Mouse (Mus musculus): ENCODE data around the gene Dner. TPM values are rescaled to one million over a fixed set of nuclear protein-coding genes. Genes with fewer than 3 reads are reported as not detected.

Dner gene
- polyA plus RNA-seq, 1 experiment from 2014 or later, result 0.32 TPM

DNA sequence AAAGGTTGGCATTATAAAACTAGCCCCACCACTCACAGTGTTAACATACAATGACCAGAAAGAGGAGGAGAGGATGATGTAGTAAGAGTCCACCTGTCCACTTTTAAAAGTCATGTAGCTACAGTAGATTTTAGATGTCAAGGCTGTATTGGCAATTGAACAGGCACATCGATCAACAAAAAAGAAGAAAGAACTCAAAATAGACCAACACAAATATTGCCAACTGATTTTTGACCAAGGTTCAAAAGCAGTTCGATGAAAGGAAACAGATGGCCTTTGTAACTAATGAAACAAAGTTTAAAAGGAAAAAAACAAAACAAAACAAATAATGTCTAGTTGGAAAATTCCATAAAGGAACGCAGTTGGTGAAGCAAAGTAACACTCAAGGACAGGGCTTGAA lies 296.4 kb downstream of the Dner start:
- Histone ChIP-seq H3K27ac (ENCODE audit: low read depth, low read length) (no peak overlapping the region), H3K4me2 (no peak overlapping the region), H3K9me3 (ENCODE audit: control insufficient read depth, low read length) (no peaks in the 10 kb centered on the region), H3K36me3 (ENCODE audit: control insufficient read depth, insufficient read depth, low read length) (no peaks in the 10 kb centered on the region), H3K4me1 (replicated peaks; ENCODE audit: control insufficient read depth, insufficient read depth, low read length) (no peaks in the 10 kb centered on the region), H3K4me3 (ENCODE audit: low read depth, low read length) (no peak overlapping the region), H3K27me3 (replicated peaks; ENCODE audit: control insufficient read depth, insufficient read depth, low read length) (no peaks in the 10 kb centered on the region), H3K9ac (ENCODE audit: low read depth, low read length) (no peak overlapping the region)
- ATAC-seq (replicated peaks; ENCODE audit: low FRiP score) (no peak), DNase-seq (ENCODE audit: low spot score) (no peak)
- 86% methylated on average over 3 of the region's 3 CpGs for WGBS

DNA sequence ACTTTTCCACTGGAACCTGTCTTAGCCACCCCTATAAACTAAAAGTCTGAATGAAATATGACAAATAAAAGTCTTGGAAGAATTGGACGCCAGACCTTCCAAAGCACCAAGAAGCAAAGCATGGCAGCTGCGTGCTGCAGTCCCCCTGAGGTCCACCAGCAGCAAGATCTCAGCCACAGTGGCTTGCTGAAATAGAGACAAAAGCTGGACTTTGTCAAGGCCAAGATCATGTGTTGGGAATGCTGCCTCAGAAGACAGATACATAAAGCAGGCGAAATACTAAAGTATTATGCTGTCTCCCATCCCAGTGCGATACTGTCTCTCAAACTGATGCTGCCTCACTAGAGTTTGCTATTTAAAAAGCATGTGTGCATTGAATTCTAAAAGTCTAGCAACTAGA lies 296.9 kb downstream of the Dner start:
- Histone ChIP-seq H3K27me3 (replicated peaks; ENCODE audit: control insufficient read depth, insufficient read depth, low read length) (no peaks in the 10 kb centered on the region), H3K4me1 (replicated peaks; ENCODE audit: control insufficient read depth, insufficient read depth, low read length) (no peaks in the 10 kb centered on the region), H3K9me3 (ENCODE audit: control insufficient read depth, low read length) (no peaks in the 10 kb centered on the region), H3K9ac (ENCODE audit: low read depth, low read length) (no peak overlapping the region), H3K4me2 (no peak overlapping the region), H3K4me3 (ENCODE audit: low read depth, low read length) (no peak overlapping the region), H3K36me3 (ENCODE audit: control insufficient read depth, insufficient read depth, low read length) (no peaks in the 10 kb centered on the region), H3K27ac (ENCODE audit: low read depth, low read length) (no peak overlapping the region)
- 86% methylated on average over 4 of the region's 4 CpGs for WGBS
- ATAC-seq (replicated peaks; ENCODE audit: low FRiP score) (no peak), DNase-seq (ENCODE audit: low spot score) (no peak)

DNA sequence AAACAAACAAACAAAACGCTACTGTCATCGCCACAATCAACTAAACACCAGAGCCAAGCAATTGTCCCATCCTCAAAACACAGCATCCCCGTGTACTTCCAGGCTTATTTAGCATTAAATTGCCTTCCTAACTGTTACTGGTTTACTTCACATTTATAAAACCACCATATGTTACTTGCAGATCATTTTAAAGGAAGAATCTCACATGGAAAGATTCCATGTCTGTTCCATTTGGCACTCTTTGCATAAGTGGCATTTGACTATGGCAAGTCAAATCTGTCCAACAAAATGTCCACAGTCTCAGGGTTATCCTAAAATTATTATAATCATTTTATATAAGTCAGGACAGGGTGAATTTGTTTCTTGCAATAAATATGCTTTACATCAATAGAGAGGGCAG lies 299.2 kb downstream of the Dner start:
- H3K9me3 ChIP-seq (ENCODE audit: control insufficient read depth, low read length), result no peaks in the 10 kb centered on the region
- no peak overlapping the region for H3K4me2 ChIP-seq
- ATAC-seq (replicated peaks; ENCODE audit: low FRiP score) (no peak), DNase-seq (ENCODE audit: low spot score) (no peak)
- no peak overlapping the region for H3K9ac ChIP-seq (ENCODE audit: low read depth, low read length)
- H3K27me3 ChIP-seq (replicated peaks; ENCODE audit: control insufficient read depth, insufficient read depth, low read length), result no peaks in the 10 kb centered on the region
- no peak overlapping the region for H3K27ac ChIP-seq (ENCODE audit: low read depth, low read length)
- no peak overlapping the region for H3K4me3 ChIP-seq (ENCODE audit: low read depth, low read length)
- H3K36me3 ChIP-seq (ENCODE audit: control insufficient read depth, insufficient read depth, low read length), result no peaks in the 10 kb centered on the region
- H3K4me1 ChIP-seq (replicated peaks; ENCODE audit: control insufficient read depth, insufficient read depth, low read length), result no peaks in the 10 kb centered on the region
- WGBS, result 70% methylated on average over 3 of the region's 3 CpGs

DNA sequence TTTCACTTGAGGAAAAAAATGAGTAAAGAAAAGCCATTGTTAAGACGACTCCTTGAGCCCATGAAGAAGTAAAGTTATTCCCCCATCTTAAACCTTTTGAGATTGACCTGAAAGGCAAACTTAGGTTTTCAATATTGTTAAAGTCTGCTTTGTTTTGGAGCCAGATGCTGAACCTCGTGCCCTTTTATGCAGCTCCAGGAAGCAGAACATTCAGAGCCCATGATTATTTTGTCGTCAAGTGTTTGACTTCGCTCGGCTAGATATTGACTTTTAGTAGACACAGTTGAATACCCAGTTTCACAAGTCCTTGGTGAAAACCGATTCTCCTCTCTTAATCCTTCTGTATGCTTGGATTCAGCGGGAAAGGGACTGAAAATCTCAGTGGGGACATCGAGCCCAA lies 300.1 kb downstream of the Dner start:
- Histone ChIP-seq H3K4me1 (replicated peaks; ENCODE audit: control insufficient read depth, insufficient read depth, low read length) (no peaks in the 10 kb centered on the region), H3K36me3 (ENCODE audit: control insufficient read depth, insufficient read depth, low read length) (no peaks in the 10 kb centered on the region), H3K9ac (ENCODE audit: low read depth, low read length) (no peak overlapping the region), H3K4me3 (ENCODE audit: low read depth, low read length) (no peak overlapping the region), H3K27me3 (replicated peaks; ENCODE audit: control insufficient read depth, insufficient read depth, low read length) (no peaks in the 10 kb centered on the region), H3K4me2 (no peak overlapping the region), H3K9me3 (ENCODE audit: control insufficient read depth, low read length) (no peaks in the 10 kb centered on the region), H3K27ac (ENCODE audit: low read depth, low read length) (no peak overlapping the region)
- DNase-seq (ENCODE audit: low spot score) (no peak), ATAC-seq (replicated peaks; ENCODE audit: low FRiP score) (no peak)
- WGBS, result 79% methylated on average over 8 of the region's 8 CpGs

GRCm38 (mm10) chr1:84390961-84391360 lies 305.1 kb downstream of the Dner start:
- no peaks in the 10 kb centered on the region for H3K4me1 ChIP-seq (replicated peaks; ENCODE audit: control insufficient read depth, insufficient read depth, low read length)
- WGBS, result 80% methylated on average over 4 of the region's 4 CpGs

GRCm38 (mm10) chr1:84387616-84388015 lies 308.4 kb downstream of the Dner start:
- Histone ChIP-seq H3K27me3 (replicated peaks; ENCODE audit: control insufficient read depth, insufficient read depth, low read length) (no peaks in the 10 kb centered on the region), H3K4me1 (replicated peaks; ENCODE audit: control insufficient read depth, insufficient read depth, low read length) (no peaks in the 10 kb centered on the region), H3K27ac (ENCODE audit: low read depth, low read length) (no peak overlapping the region), H3K36me3 (ENCODE audit: control insufficient read depth, insufficient read depth, low read length) (no peaks in the 10 kb centered on the region), H3K4me2 (no peak overlapping the region), H3K9ac (ENCODE audit: low read depth, low read length) (no peak overlapping the region), H3K9me3 (ENCODE audit: control insufficient read depth, low read length) (0 out of 2 replicates have a peak, but pooled peaks cover 2% of the 10 kb centered on the region), H3K4me3 (ENCODE audit: low read depth, low read length) (no peak overlapping the region)
- no peak for ATAC-seq (replicated peaks; ENCODE audit: low FRiP score)
- 74% methylated on average over 4 of the region's 4 CpGs for WGBS
- no peak for DNase-seq (ENCODE audit: low spot score)

More at GRCm38 (mm10) chr1:84390961-84391360, 305.1 kb downstream of the Dner start:
- Histone ChIP-seq H3K27me3 (replicated peaks; ENCODE audit: control insufficient read depth, insufficient read depth, low read length) (no peaks in the 10 kb centered on the region), H3K9ac (ENCODE audit: low read depth, low read length) (no peak overlapping the region), H3K27ac (ENCODE audit: low read depth, low read length) (no peak overlapping the region), H3K36me3 (ENCODE audit: control insufficient read depth, insufficient read depth, low read length) (no peaks in the 10 kb centered on the region), H3K9me3 (ENCODE audit: control insufficient read depth, low read length) (no peaks in the 10 kb centered on the region), H3K4me3 (ENCODE audit: low read depth, low read length) (no peak overlapping the region), H3K4me2 (no peak overlapping the region)
- no peak for ATAC-seq (replicated peaks; ENCODE audit: low FRiP score)
- DNase-seq (ENCODE audit: low spot score), result no peak

- no peak for ATAC-seq (replicated peaks; ENCODE audit: low FRiP score)
- H3K36me3 ChIP-seq (ENCODE audit: control insufficient read depth, insufficient read depth, low read length), result no peaks in the 10 kb centered on the region
- H3K9ac ChIP-seq (ENCODE audit: low read depth, low read length), result no peak overlapping the region
- H3K9me3 ChIP-seq (ENCODE audit: control insufficient read depth, low read length), result 0 out of 2 replicates have a peak, but pooled peaks cover 2% of the 10 kb centered on the region
- 73% methylated on average over 8 of the region's 8 CpGs for WGBS
- no peaks in the 10 kb centered on the region for H3K27me3 ChIP-seq (replicated peaks; ENCODE audit: control insufficient read depth, insufficient read depth, low read length)
- H3K4me2 ChIP-seq, result no peak overlapping the region
- no peak for DNase-seq (ENCODE audit: low spot score)
- H3K4me3 ChIP-seq (ENCODE audit: low read depth, low read length), result no peak overlapping the region
- no peak overlapping the region for H3K27ac ChIP-seq (ENCODE audit: low read depth, low read length)
- no peaks in the 10 kb centered on the region for H3K4me1 ChIP-seq (replicated peaks; ENCODE audit: control insufficient read depth, insufficient read depth, low read length)
These were observed 309.4 kb downstream of the Dner start for GRCm38 (mm10) chr1:84386481-84387146.

DNA sequence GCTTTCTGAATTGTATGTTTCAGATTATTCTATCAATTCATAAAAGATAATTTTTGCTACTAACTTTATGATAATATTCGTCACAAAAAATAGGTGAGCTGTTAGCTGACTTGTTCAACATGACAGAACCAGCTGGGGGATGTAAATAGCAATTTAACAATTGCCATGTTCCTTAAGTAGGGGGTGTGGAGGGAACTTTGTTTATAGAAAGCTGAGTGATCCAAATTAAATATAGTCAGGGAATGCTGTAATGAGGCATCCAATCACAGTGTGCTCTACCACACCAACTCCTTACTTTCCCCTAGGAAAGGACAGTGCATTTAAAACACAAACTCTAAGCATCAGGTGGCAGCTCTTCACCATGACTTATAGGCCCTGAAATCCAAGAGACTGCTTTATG lies 313.3 kb downstream of the Dner start:
- no peak overlapping the region for H3K27ac ChIP-seq (ENCODE audit: low read depth, low read length)
- 0 out of 2 replicates have a peak, but pooled peaks cover 2% of the 10 kb centered on the region for H3K9me3 ChIP-seq (ENCODE audit: control insufficient read depth, low read length)
- no peaks in the 10 kb centered on the region for H3K4me1 ChIP-seq (replicated peaks; ENCODE audit: control insufficient read depth, insufficient read depth, low read length)
- H3K27me3 ChIP-seq (replicated peaks; ENCODE audit: control insufficient read depth, insufficient read depth, low read length), result no peaks in the 10 kb centered on the region
- 78% methylated on average over 1 of the region's 1 CpGs for WGBS
- H3K9ac ChIP-seq (ENCODE audit: low read depth, low read length), result no peak overlapping the region
- DNase-seq (ENCODE audit: low spot score) (no peak), ATAC-seq (replicated peaks; ENCODE audit: low FRiP score) (no peak)
- no peak overlapping the region for H3K4me2 ChIP-seq
- H3K4me3 ChIP-seq (ENCODE audit: low read depth, low read length), result no peak overlapping the region
- H3K36me3 ChIP-seq (ENCODE audit: control insufficient read depth, insufficient read depth, low read length), result no peaks in the 10 kb centered on the region

DNA sequence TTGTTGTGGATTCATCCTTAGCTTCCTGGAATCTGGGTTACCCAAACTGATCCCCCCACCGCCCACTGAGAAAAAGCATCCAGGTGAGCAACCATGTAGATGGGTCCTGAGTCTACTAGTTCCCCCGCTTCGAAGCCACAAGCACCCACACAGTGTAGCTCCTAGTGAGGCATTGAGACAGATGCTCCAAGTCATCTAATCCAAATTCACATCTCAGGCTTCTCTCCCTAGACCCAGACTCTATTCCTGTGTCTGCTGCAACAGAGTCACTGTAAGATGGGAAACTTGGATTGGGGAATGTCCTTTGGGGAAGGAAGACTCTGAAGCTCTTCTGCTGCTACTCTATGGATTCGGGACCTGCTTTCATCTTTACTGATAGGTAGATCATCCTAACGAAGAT lies 314.0 kb downstream of the Dner start:
- 0 out of 2 replicates have a peak, but pooled peaks cover 2% of the 10 kb centered on the region for H3K9me3 ChIP-seq (ENCODE audit: control insufficient read depth, low read length)

More for the DNA sequence above, 314.0 kb downstream of the Dner start:
- no peak overlapping the region for H3K9ac ChIP-seq (ENCODE audit: low read depth, low read length)
- no peak overlapping the region for H3K27ac ChIP-seq (ENCODE audit: low read depth, low read length)
- H3K36me3 ChIP-seq (ENCODE audit: control insufficient read depth, insufficient read depth, low read length), result no peaks in the 10 kb centered on the region
- ATAC-seq (replicated peaks; ENCODE audit: low FRiP score), result no peak
- no peaks in the 10 kb centered on the region for H3K4me1 ChIP-seq (replicated peaks; ENCODE audit: control insufficient read depth, insufficient read depth, low read length)
- DNase-seq (ENCODE audit: low spot score), result no peak
- 87% methylated on average over 5 of the region's 5 CpGs for WGBS
- H3K4me3 ChIP-seq (ENCODE audit: low read depth, low read length), result no peak overlapping the region
- H3K27me3 ChIP-seq (replicated peaks; ENCODE audit: control insufficient read depth, insufficient read depth, low read length), result no peaks in the 10 kb centered on the region
- H3K4me2 ChIP-seq, result no peak overlapping the region

All from liver, embryonic 11.5 days (tissue).